Mouse (Mus musculus) bone marrow, adult 2 months (tissue): Measurements from ENCODE around the gene Gm867.

Experiments used
- CTCF ChIP-seq: fragments of 200-500 bp; IDR thresholded peaks from 2 replicates; pipeline ENCODE4 v1.5.1; 2011; ENCODE audit warnings: low read length, control low read depth; ENCODE audit not compliant: control insufficient read depth, insufficient read depth
- POLR2A ChIP-seq: fragments of 200-500 bp; IDR thresholded peaks from 2 replicates; pipeline ENCODE4 v1.6.1; 2011; ENCODE audit warnings: low read depth, mild to moderate bottlenecking, control low read depth, low read length, borderline replicate concordance; ENCODE audit not compliant: control insufficient read depth

GRCm38 (mm10) chr10:75895730-75896129, 44.7 kb downstream of the Gm867 start:
- TF ChIP-seq CTCF (no peak), POLR2A (no peak)
